Mouse (Mus musculus): ENCODE results near the gene Zfyve21.

The Zfyve21 gene

DNA sequence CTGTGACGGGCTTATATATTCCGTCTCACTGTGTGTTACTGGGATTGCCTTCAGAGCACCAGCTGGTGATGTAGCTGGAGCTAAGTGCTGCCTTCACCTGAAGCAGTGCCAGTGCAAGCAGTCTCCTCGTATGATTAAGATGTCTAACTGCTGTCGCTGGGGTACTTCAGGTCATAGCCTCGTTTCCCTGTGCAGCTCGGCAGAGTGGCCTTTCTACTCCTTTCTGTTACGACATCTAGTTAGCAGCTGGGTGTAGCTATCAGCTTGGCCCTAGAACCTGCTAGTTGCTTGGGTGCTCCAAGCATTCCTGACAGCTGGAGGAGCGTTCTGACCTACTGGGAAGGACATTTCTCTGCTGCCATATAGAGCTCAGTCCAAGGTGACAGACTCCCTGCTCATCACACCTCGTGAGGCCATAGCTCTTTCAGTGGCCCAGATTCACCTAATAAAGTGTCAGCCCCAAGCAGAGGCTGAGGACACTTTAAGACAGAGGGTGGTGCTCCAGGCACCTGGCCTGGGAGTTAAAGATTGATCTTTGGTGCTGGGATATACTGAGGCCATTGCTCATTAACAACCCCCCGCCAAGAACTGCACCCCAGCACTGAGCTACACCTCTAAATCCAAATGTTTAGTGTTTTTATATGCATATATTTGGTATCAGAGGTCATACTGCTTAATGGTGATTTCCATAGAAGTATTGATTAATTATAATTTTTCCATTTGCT, 13.3 kb upstream of the Zfyve21 start:
- DNase-seq (ENCODE audit: low spot score in 2 of 2) = no peak

DNA sequence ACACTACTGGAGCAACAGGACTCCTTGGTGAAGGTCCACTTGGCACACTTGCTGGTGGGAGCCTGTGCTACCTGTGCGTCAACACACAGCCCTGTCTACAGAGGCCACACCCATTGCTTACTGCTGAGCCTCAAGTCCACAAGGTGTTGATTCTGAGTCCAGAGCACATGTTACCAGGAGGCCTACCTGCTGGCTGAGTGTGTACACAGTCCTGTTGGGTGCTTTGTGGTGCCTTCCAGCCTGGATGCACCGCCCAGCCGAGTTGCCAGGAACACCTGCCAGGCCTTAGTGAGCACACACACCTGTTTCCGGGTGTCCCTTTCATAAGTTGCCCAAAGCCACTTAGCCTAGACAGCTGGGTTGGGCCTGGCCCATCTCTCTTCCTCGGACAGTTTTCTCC, 10.4 kb upstream of the Zfyve21 start:
- no peak for DNase-seq (ENCODE audit: low spot score in 2 of 2)

DNA sequence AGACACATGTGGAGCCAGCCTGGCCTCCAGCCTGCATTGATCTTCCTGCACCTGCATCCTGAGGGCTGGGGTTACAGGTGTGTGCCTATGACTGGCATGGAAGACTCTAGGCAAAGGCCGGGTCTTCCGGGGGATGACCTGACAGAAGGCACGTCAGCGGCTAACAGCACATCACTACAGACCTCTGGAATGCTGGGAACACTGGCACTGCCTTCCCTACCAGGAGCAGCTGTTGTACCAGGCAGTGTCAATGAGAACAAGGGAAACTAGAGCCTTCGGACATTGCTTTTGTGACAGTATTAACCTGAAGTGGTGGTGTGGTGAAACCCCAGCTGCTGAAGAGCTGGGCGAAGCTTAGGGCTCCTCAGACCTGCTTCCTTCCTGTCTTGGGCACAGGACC, 5.2 kb upstream of the Zfyve21 start:
- no peak for DNase-seq (ENCODE audit: low spot score in 2 of 2)

DNA sequence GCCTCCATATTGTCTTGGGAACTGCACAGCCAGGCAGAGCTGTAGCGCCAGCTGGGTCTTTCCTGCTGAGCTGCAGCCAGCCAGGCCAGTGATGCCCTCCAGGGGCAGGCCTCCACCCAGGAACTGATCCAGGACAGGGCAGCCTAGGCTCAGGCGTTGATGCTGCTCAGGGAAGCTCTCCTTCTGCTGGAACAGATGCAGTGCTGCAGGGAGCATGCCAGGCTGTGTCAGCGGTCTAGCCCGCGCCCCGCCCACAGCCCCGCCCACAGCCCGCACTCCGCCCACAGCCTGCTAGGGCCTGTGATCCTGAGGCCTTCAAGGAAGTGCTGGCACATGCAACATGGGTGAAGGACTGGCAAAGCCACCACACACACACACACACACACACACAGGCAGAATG, 4.2 kb upstream of the Zfyve21 start:
- peak; percentile 65 to 71 for DNase-seq (ENCODE audit: low spot score in 2 of 2)

DNA sequence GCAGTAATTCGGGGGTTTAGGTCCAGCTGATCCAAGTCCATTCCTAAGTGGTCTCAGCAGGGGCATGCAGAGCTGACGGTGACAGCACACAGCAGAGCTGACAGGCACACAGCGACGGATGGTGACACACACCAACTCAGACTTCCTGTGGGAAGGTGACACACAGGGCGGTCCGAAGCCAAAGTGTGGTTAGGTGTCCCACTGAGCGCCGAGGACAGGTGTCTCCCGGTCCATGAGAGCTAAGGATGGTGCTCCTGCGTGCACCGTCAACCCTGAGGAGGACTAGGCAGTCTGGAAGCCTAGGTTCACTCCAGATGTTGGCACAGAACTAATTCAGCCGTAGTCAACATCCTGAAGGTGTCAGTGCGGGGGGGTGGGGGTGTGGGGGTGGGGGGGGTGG, 1.9 kb upstream of the Zfyve21 start:
- DNase-seq (ENCODE audit: low spot score in 2 of 2) = no peak

DNA sequence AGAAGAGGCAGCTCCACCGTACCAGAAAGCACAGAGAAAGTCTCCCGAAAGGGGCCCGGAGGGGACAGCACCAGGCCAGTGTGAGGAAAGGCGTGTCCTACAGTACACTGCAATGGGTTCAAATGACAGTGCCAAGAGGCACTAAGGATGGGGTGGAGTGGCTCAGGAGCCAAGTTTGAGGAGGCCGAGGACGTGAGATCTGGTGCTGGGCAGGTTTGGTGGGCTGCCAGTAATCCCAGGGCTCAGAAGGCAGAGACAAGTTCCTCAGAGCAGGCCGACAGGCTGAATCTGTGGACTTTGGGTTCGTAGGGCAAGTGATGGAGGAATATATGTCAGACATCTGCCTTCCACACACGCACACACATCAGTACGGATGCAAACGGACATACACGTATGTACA, 1.4 kb upstream of the Zfyve21 start:
- no peak for DNase-seq (ENCODE audit: low spot score in 2 of 2)

DNA sequence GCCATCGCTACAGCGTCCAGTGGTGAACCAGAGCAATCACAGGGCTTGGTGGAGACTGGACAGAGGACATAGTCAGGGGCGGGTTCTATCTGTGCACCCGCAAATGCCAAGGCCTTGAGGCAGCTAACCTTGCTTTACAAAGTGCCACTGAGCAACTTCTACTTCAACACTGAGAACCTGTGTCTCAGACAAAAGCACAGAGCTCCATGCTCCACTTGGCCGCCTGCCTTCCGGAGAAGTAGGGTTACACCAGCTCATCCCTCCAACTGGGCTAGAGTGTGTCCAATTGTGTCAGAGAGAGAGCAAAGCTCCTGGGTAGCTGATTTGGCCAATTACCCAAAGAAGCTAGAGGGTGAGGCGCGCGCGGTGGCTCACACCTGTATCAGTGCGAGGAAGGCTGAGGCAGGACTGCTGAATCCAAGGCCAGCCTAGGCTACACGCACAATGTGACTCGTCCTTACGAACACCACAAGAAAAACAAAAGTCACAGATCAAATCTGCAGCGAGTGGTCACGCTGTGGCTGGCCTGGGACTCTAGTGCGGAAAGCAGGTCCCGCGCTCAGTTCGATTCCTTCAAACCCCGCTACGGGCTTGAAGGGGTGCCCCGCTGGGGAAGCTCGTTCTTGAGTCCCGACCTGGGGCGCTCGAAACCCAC, 732 bp upstream of the Zfyve21 start:
- no peak for DNase-seq (ENCODE audit: low spot score in 2 of 2)

DNA sequence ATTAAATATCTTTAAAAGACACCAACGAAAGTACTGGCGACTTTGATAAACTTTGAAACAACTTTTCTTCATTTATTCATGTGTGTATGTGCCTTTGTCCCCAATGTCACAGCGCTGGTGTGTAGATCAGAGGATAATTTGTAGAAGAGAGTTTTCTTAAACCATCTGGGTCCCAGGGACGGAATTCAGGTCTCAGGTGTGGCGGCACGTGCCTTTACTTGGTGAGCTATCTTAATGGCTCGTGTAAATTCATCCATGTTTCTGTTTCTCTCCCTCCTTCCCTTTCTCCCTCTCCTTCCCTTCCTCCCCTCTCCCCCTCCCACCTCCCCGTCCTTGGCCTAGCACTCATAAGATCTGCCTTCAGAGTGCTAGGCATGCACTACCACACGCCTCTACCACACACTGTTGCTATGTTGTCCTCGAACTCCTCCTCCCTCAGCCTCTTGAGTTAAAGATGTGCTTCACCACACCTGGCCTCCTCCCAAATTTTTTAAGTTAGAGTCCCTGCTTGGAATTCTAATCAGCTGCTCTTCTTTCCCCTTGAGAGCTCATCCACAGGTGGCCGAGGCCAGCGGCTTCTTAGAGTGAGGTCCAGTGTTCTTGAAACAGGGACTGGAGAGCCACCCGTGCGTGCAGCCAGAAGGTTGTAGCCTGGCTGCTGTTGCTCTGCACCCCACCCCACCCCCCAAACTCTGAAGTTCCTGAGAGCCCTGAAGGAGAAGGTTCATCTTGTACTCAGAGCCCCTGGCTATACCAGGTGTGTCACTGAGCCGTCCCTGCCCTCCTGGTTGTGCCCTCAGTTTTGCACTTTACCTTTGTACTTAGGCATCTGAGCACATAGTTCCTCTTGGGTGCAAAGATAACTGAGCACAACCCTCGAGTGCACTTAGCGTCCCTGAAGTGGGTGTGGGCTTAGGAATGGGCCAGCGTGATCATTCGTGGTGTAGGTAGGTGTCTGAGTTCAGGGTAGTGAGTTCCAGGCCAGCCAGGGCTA, 1.1 kb downstream of the Zfyve21 start:
- no peak for DNase-seq (ENCODE audit: low spot score in 2 of 2)

DNA sequence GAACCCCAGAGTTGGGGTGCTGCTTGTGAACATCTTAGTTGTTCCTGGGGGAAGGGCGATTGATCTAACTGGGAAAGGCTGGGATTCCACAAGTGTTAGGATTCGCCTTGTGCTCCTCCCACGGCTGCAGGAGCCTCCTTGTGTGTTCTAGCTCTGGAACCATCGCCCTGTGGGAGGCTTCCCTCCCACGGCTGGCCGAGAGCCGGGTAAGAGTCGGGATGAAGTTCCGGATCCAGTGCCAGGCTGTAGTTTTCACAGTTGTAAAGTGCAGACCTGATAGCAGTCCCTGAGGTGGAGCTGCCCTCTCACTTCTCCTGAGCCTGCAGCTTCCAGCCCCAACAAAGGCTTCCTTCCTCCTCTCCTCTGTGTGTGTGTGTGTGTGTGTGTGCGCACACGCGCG, 2.6 kb downstream of the Zfyve21 start:
- DNase-seq (ENCODE audit: low spot score in 2 of 2) = peak in 1 of 2 experiments; percentile 58

DNA sequence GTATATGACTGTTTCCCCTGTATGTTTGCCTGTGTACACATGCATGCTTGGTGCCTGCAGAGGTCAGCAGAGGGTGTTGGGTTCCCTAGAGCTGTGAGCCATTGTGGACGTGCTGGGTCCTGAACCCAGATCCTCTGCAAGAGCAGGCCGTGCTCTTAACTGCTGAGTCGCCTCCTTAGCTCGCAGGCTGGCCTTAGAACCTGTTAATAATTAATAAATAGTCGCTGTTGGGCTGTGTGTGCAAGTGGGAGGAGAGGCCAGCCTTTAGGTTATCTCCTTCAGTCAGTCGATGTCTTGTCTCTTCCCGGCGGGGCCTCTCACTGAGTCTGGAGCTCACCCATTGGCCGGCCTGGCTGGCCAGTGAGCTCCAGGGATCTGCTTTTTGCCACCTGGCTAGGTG, 3.0 kb downstream of the Zfyve21 start:
- no peak for DNase-seq (ENCODE audit: low spot score in 2 of 2)

DNA sequence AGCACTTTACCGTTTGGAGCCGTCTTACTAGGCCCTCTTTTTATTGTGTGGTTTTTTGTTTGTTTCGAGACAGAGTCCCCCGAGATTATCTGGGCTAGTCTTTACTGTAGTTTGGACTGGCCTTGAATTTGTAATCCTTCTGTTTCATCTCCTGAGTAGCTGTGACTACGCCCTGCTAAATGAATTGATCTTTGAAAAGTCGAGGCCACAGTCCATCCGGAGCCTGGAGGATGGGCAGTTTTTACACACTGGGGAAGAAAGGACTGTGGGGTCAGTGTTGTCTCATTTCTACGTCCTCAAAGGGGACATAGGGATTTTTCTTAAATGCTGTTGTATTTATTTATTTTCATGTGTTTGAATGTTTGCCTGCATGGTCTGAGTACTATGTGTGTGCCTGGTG, 4.0 kb downstream of the Zfyve21 start:
- DNase-seq (ENCODE audit: low spot score in 2 of 2) = no peak

DNA sequence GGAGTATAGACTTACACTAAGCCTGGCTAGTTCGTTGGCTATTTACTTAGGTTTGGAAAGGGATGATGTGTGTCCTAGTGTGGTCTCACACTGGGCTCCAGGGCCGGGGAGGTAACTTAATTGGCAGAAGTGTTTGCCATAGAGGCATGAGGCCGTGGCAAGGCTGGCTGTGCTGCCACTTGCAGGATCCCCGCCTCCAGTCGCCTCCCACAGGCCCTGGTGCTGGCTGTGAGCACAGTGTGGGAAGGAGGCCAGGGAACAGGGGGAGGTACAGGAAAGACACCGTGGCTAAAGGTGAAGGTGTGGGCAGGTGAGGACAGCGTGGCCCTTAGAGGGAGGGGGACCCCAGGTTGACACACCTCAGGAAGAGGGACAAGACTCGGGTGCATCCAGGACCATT, 6.0 kb downstream of the Zfyve21 start:
- no peak for DNase-seq (ENCODE audit: low spot score in 2 of 2)

DNA sequence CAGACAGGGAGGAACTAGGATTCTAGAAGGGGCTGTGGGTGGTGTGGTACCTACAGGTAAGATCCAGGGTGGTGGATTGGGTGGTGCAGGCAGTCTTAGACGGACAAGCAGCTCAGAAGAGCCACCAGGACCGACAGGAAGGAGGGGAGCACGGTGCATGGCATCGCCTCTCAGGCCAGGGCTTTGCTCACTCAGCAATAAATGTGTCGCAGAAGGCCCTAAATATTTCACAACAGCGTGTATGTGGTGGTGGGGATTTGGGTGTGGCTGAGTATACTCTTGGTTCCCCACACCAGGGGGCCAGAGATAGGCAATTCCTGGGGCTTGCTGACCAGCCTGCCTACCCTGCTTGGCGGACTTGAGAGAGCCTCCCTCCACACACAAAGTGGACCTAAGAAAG, 6.7 kb downstream of the Zfyve21 start:
- DNase-seq (ENCODE audit: low spot score in 2 of 2) = no peak

DNA sequence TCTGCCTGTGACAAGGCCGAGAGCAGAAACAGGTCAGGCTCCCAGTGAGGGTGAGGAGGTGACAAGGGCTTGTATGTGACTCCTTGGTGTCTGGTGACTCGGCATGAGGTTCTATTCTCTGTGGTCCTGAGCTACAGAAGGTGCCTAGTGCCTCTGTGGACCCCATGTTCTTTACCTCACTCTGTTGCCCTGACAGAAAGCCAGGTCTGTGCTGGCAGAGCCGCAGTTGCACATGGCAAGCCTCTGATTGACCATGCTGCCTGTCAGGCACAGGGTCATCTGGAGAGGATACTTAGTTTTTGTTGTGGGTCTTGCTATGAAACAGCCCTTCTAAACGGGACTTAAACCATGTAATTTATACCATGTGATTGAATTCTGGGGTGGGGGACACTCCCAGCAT, 8.0 kb downstream of the Zfyve21 start:
- DNase-seq (ENCODE audit: low spot score in 2 of 2) = no peak

DNA sequence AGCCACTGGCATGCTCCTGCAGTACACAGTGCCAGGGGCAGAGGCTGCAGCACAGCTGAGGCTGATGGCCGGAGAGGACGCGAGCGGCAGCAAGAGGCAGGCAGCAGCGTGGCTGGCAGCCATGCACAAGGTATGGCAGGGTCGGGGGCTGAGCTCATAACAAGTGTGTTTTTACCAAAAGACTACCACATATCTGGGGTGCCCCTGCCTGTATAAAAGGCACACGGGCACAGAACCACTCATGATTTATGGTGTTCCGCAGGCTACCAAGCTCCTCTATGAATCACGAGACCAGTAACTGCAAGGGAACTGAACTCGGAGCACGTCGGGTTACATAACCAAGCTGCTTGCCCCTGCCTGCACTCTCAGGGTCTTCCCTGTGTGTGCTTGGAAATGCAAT, 13.6 kb downstream of the Zfyve21 start:
- DNase-seq (ENCODE audit: low spot score in 2 of 2) = no peak

DNA sequence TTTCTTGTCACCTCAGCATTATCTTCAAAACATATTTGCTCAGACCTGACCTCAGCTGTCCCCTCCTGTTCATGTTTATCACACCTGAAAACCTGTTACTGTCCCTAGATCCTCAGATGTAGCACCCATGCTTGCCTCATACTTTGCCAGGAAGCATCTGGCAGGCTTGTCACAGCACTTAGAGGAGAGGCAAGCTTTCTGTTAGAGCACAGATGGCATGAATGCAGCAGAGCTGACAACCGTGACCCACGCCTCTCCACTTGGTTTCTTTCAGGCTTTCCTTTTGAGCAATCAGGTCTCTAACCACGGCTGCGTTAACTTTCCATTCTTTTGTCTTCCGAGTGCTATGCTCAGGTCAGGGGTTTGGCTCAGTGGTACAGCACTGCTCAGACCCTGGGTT, 15.5 kb downstream of the Zfyve21 start:
- DNase-seq (ENCODE audit: low spot score in 2 of 2) = no peak

DNA sequence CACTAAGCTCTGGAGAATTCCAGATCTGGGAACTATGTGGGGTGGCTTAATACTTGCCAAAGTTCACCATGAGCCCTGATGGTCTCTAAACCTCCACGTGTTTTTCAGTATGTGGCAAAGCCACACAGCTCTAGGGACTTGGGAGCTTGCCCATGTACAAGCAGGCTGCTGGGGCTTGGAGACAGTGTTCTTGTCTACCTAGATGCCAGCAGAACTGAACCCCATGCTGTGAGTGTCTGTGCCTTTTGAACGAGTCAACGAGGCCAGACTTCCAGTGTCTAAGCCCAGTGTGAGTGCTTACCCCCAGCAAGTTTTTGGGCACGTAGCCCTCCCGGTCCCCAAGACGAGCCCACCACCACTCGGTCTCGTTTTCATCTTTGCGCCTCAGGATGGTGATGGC, 16.0 kb downstream of the Zfyve21 start:
- DNase-seq (ENCODE audit: low spot score in 2 of 2) = no peak

DNA sequence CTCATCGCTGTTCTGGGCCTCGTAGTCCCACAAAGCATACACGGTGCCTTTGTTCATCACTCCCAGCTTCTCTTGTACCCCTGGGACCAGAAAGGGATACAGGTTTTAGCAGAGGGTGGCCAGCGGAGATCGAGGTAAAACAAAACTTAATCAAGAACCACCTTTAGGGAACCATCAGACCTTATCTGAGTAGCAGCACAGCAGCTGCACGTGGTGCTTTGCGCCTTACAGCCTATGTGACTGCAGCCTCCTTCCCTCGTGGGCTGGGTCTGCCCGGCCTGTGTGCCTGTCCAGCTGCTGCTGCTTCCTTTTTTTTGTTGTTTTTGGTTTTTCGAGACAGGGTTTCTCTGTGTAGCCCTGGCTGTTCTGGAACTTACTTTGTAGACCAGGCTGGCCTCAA, 16.4 kb downstream of the Zfyve21 start:
- no peak for DNase-seq (ENCODE audit: low spot score in 2 of 2)

DNA sequence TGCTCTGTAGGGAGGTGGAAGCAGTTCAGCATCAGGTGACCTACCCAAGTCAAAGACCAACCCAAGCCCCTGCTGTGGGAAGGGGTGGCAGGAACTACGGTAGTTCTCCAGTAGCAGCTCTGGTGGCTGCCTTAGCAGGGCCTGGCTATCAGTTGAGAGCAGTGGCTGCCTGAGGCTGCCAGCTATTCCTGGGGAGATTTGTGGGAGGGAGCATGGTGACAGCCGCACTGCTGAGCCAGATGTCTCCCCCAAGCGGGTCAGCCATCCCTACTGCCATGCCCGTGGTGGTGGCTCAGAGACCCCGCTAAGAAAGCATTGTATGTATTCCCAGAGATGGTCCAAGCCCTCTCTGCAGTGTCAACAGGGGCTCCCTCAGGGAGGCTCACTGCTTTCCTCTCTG, 18.7 kb downstream of the Zfyve21 start:
- DNase-seq (ENCODE audit: low spot score in 2 of 2) = no peak

DNA sequence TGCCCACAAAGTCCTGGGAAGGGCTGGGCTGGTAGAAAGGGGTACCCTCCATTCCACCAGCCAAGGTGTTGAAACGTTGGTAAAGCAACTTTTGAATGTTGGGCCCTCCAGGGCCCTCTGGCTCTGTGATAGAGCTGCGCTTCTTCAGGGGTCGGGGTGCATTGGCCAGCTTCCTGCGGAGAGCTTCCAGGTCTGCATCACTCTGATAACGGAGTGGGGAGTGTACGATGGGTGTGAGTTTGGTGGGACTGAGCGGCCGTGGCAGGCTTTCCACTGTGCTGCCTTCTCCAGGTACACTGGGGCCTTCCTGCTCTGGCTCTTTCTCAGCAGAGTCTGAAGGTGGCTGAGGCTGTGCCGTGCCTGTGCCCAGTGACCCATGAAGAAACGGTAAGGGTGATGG, 19.5 kb downstream of the Zfyve21 start:
- no peak for DNase-seq (ENCODE audit: low spot score in 2 of 2)

DNA sequence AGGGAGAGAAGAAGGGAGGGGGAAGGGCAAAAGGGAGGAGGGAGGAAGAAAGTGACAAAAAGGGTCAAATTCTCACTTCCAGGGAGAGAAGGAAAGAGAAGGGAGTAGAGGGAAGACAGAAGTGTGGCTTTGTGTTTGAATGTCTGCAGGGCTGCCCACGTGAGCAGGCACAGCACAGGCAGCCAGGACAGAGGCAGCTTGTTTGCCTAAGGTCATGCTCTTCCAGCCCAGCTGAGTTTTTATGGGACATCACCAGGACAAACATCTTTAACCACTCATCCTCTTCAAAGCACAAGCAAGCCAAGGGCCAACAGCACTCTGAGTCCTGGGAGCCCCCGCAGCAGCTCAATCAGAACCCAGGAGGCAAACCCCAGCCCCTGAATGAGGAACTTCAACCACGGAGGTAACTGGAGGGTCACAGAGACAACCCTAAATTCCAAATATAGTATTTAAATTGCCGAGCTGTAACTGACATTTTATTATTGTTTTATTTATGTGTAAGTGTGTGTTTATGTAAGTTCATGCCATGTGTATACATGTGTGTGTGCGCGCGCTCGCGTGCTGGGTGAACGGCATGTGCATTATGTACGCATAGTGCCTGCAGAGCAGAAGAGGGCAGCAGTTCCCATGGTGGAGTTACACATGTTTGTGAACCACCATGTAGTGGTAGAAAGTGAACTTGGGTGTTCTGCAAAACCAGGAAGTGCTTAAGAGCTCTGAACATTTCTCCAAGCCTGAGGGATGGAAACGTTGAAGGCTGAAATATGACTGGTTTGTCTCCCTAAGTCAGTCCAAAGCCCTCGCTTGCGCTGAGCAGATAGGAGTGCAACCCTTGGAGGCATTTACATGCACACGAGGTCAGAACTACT, 28.8 kb downstream of the Zfyve21 start:
- DNase-seq (ENCODE audit: low spot score in 2 of 2) = no peak

DNA sequence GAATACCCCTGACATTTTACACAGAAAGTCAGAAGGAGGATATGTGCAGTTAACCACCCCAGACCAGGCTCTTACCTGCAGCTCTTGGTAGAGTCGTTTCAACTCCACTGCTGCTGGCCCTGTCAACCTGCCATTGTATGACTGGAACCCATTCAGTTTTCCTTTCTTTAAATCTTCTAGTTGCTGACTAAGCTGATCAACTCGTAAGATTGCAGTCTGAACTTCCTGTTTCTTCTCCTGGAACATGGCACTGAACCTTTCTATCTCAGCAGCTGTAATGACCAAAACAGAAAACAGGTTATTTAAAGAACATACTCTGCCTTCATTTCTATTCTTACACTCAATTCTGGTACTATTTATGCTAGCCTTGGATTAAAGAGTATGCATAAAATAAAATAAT, 29.5 kb downstream of the Zfyve21 start:
- no peak for DNase-seq (ENCODE audit: low spot score in 2 of 2)

All from urinary bladder, adult 18-20 months (tissue).